26 mouse cellular contexts compared by ENCODE assay signal in genomic region chr11:36123275-36123674, GRCm38 (mm10).
"Had no signal": no experiment of that assay in that cellular context is flagged by ENCODE, and none has a peak within 500 bp of the region (broad histone marks: within the 10 kb centered on the region; RNA-seq: fewer than 3 reads in every experiment).

No protein-coding gene starts in this region.

- DNase-seq: gastrocnemius, postnatal 14 days; gastrocnemius, postnatal 36 days; heart, adult 2 months; heart, postnatal 4 days; kidney, adult 18-20 months; kidney, adult 8-10 months; kidney, postnatal 10 days; kidney, postnatal 25 days; kidney, postnatal 4 days; layer of hippocampus, adult 9-11 months; liver; liver, embryonic 13.5 days; liver, postnatal 0 days had no signal

- H3K9ac ChIP-seq: heart, embryonic 13.5 days; heart, embryonic 15.5 days; hindbrain, embryonic 12.5 days; hindbrain, embryonic 14.5 days; intestine, embryonic 15.5 days; liver, embryonic 13.5 days; liver, embryonic 15.5 days; liver, postnatal 0 days had no signal

- H3K9me3 ChIP-seq: heart, embryonic 13.5 days; heart, embryonic 15.5 days; hindbrain, embryonic 10.5 days; hindbrain, embryonic 12.5 days; intestine, embryonic 15.5 days; liver, embryonic 13.5 days; liver, embryonic 15.5 days had no signal

- ATAC-seq: hindbrain, embryonic 16.5 days; inflammation-experienced regulatory T-cells, adult 6 months; intestine, embryonic 15.5 days; intestine, postnatal 0 days; liver, postnatal 0 days had no signal

- H3K36me3 ChIP-seq: heart, embryonic 13.5 days; heart, embryonic 15.5 days; hindbrain, embryonic 10.5 days; hindbrain, embryonic 12.5 days; intestine, embryonic 15.5 days; liver, embryonic 13.5 days; liver, embryonic 15.5 days had no signal

- H3K4me1 ChIP-seq: heart, embryonic 13.5 days; heart, embryonic 15.5 days; intestine, embryonic 15.5 days; liver, embryonic 13.5 days; liver, embryonic 15.5 days had no signal

- H3K4me3 ChIP-seq: heart, adult 2 months; heart, embryonic 13.5 days; heart, embryonic 15.5 days; hindbrain, embryonic 10.5 days; hindbrain, embryonic 12.5 days; intestine, embryonic 15.5 days; left cerebral cortex, adult 2 months; liver, embryonic 13.5 days; liver, embryonic 15.5 days had no signal

- H3K27me3 ChIP-seq: heart, embryonic 13.5 days; heart, embryonic 15.5 days; hindbrain, embryonic 12.5 days; intestine, embryonic 15.5 days; liver, embryonic 13.5 days; liver, embryonic 15.5 days had no signal

- H3K27ac ChIP-seq: heart, adult 2 months; heart, embryonic 13.5 days; heart, embryonic 15.5 days; hindbrain, embryonic 12.5 days; hindbrain, embryonic 14.5 days; intestine, embryonic 15.5 days; left cerebral cortex, adult 2 months; liver, embryonic 13.5 days; liver, embryonic 15.5 days had no signal

- H3K4me2 ChIP-seq: heart, embryonic 11.5 days; heart, embryonic 13.5 days; heart, embryonic 15.5 days; hindbrain, embryonic 12.5 days; hindbrain, embryonic 14.5 days; intestine, embryonic 15.5 days; liver, embryonic 11.5 days; liver, embryonic 13.5 days; liver, embryonic 15.5 days had no signal
